Mouse (Mus musculus) heart, embryonic 11.5 days (tissue): ENCODE measurements around the gene Ube2n. TPM values are rescaled to one million over a fixed set of nuclear protein-coding genes. Genes with fewer than 3 reads are reported as not detected.

Source experiments
- ATAC-seq: fragments of 200-750 bp; cut with Nextera tagmentation; replicated peaks from 2 replicates; pipeline ENCODE4 v1.8.0; 2017; ENCODE audit warnings: moderate library complexity; ENCODE audit not compliant: insufficient number of reproducible peaks, low FRiP score, low TSS enrichment
- H3K27ac ChIP-seq: fragments of 300-500 bp; sonication (generic); 2 replicates; pipeline ENCODE4 v1.5.1; 2014; ENCODE audit warnings: mild to moderate bottlenecking, low read depth, low read length
- H3K27me3 ChIP-seq: fragments of 300-500 bp; sonication (generic); 2 replicates; pipeline ENCODE4 v1.6.1; 2014; ENCODE audit warnings: mild to moderate bottlenecking, low read length, mixed read lengths; ENCODE audit not compliant: control insufficient read depth, insufficient read depth
- H3K36me3 ChIP-seq: fragments of 300-500 bp; sonication (generic); 2 replicates; pipeline ENCODE4 v1.6.1; 2014; ENCODE audit warnings: mild to moderate bottlenecking, low read length, moderate library complexity, mixed read lengths; ENCODE audit not compliant: control insufficient read depth, insufficient read depth
- H3K4me1 ChIP-seq: fragments of 300-500 bp; sonication (generic); 2 replicates; pipeline ENCODE4 v1.6.1; 2014; ENCODE audit warnings: low read length; ENCODE audit not compliant: control insufficient read depth, insufficient read depth
- H3K4me2 ChIP-seq: fragments of 300-500 bp; sonication (generic); 2 replicates; pipeline ENCODE4 v1.6.1; 2014; ENCODE audit warnings: mild to moderate bottlenecking, moderate library complexity
- H3K4me3 ChIP-seq: fragments of 300-500 bp; sonication (generic); 2 replicates; pipeline ENCODE4 v1.5.1; 2014; ENCODE audit warnings: low read depth, low read length
- H3K9ac ChIP-seq: fragments of 300-500 bp; sonication (generic); 2 replicates; pipeline ENCODE4 v1.6.1; 2014; ENCODE audit warnings: mild to moderate bottlenecking, low read depth, low read length, moderate library complexity
- H3K9me3 ChIP-seq: fragments of 300-500 bp; sonication (generic); replicated peaks from 2 replicates; pipeline ENCODE4 v1.6.1; 2016; ENCODE audit warnings: low read length; ENCODE audit not compliant: control insufficient read depth
- WGBS: fragments of 180-500 bp; shearing (Covaris S2); extraction: QIAGEN DNeasy Blood & Tissue Kit; methylation state at CpG from one replicate; pipeline ENCODE4 v1.1.7; 2014; ENCODE audit not compliant: insufficient replicate concordance; 5-methylcytosine and 5-hydroxymethylcytosine counted together
- polyA plus RNA-seq: library from polyadenylated mRNA; unstranded; fragments of >200 nt; fragmentation: Nextera tagmentation; extraction: Ambion mirVana; gene quantifications from 2 replicates; pipeline ENCODE4 v1.2.1, GENCODE M21; 2014

Gene Ube2n
- polyA plus RNA-seq, 1 experiment from 2014 or later: 322 TPM

DNA sequence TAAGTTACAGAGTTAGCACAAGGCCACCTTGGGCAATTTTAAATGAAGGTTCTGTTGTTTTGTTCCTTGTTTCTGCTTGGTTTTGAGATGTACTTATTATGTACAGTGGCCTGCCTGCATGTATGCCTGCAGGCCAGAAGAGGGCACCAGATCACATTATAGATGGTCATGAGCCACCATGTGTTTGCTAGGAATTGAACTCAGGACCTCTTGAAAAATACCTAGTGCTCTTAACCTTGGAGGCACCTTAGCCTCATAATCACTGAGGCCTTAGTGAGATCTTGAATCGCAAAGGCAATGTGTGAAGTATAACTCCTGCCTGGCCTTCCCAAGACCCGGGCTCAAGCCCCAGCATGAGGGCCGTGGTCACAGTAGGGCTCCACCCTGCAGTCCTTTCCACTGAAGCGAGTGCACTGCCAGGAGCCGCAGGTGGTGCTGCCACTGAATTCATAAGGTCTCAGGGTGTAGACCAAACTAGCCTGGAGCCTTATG, 42.4 kb downstream of the Ube2n start:
- Histone ChIP-seq H3K27me3 (no peaks in the 10 kb centered on the region), H3K27ac (no peak overlapping the region), H3K4me2 (peak overlapping the region; percentile 22; the same call in 1 of the 2 replicates), H3K4me3 (no peak overlapping the region), H3K9me3 (no peaks in the 10 kb centered on the region), H3K9ac (no peak overlapping the region), H3K36me3 (peaks cover 2% of the 10 kb centered on the region; the same call in 1 of the 2 replicates), H3K4me1 (peaks cover 26% of the 10 kb centered on the region)
- WGBS: 76% methylated on average over 5 of the region's 5 CpGs
- 0 out of 2 replicates have a peak, but pooled peaks have one; percentile 33 for ATAC-seq

DNA sequence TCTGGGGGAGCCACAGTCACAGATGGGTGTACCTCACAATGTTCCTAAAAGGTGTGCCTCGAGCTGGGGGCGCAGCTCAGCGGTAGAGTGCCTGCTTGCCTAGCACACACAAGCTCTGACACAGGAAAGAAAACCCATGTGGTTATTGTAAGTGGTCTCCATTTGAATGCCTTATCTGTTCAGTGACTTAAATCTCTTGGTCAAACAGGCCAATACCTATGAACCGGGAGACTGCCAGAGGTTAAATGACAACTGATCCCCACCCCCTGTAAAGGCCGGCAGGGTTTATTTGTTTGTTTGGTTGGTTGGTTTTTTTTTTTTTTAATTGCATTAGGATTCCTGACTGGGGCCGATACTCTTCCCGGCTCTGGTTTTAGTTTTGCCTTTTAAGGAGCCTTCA, 44.5 kb downstream of the Ube2n start:
- H3K27me3 ChIP-seq: no peaks in the 10 kb centered on the region
- peak overlapping the region; percentile 22 for H3K4me3 ChIP-seq
- peaks cover 26% of the 10 kb centered on the region for H3K4me1 ChIP-seq
- H3K36me3 ChIP-seq: peaks cover 2% of the 10 kb centered on the region; the same call in 1 of the 2 replicates
- 67% methylated on average over 7 of the region's 7 CpGs for WGBS
- no peak overlapping the region for H3K27ac ChIP-seq
- H3K9me3 ChIP-seq: no peaks in the 10 kb centered on the region
- no peak for ATAC-seq
- H3K9ac ChIP-seq: 0 out of 2 replicates have a peak overlapping the region, but pooled peaks have one; percentile 30
- H3K4me2 ChIP-seq: peak overlapping the region; percentile 48

DNA sequence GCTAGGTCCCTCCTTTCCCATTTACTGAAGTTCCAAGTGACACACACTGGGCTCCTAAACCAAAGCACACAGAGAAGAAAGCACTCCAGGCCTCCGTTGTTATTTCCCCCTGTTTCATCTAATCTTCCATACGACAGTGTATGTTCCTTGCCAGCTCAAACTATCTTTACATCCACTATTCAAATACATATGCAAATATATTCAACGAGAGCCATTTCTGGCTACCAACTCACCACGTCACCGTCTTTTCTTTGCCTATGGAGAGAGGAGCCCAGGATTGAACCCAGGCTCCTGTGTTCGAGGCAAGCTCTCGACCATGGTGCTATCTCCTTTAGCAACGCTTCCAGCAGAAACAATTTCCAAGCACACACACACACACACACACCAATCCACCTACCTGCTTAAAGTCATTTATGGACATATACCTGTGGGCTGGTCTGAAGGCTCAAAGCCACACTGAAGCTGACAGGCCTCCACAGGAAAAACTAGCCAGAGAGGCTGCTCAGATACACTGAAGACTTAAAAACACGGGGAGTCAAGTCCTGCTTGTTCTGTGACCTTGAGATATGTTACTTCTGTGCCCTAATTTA, 45.5 kb downstream of the Ube2n start:
- no peaks in the 10 kb centered on the region for H3K9me3 ChIP-seq
- H3K4me3 ChIP-seq: peak overlapping the region; percentile 22
- no peak for ATAC-seq
- H3K27me3 ChIP-seq: no peaks in the 10 kb centered on the region
- 83% methylated on average over 9 of the region's 9 CpGs for WGBS
- H3K36me3 ChIP-seq: peaks cover 2% of the 10 kb centered on the region; the same call in 1 of the 2 replicates
- H3K4me2 ChIP-seq: peak overlapping the region; percentile 48
- peaks cover 29% of the 10 kb centered on the region for H3K4me1 ChIP-seq
- peak overlapping the region; percentile 46; the same call in 1 of the 2 replicates for H3K9ac ChIP-seq
- H3K27ac ChIP-seq: no peak overlapping the region

DNA sequence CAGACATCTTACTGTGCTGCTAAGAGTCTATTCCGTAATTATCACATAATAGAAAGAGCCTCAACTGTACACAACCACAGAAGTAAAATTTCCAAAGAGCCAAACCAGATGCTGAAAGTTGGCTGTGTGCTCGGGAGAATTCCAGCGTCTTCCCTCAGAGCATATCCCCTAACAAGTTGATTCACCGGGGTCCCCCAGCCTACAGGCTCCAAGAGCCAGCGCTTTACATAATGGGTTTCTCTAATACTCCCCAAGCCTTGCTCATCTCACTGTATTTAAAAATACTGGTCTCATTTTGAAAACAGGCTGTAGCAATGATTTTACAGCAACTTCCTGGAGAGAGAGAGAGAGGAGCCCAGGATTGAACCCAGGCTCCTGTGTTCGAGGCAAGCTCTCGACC, 46.7 kb downstream of the Ube2n start:
- H3K4me2 ChIP-seq: peak overlapping the region; percentile 85
- H3K4me3 ChIP-seq: peak overlapping the region; percentile 94
- peak overlapping the region; percentile 85 for H3K9ac ChIP-seq
- no peaks in the 10 kb centered on the region for H3K9me3 ChIP-seq
- H3K4me1 ChIP-seq: peaks cover 22% of the 10 kb centered on the region
- ATAC-seq: no peak
- peaks cover 2% of the 10 kb centered on the region; the same call in 1 of the 2 replicates for H3K36me3 ChIP-seq
- no peaks in the 10 kb centered on the region for H3K27me3 ChIP-seq
- no peak overlapping the region for H3K27ac ChIP-seq
- WGBS: 52% methylated on average over 7 of the region's 7 CpGs

DNA sequence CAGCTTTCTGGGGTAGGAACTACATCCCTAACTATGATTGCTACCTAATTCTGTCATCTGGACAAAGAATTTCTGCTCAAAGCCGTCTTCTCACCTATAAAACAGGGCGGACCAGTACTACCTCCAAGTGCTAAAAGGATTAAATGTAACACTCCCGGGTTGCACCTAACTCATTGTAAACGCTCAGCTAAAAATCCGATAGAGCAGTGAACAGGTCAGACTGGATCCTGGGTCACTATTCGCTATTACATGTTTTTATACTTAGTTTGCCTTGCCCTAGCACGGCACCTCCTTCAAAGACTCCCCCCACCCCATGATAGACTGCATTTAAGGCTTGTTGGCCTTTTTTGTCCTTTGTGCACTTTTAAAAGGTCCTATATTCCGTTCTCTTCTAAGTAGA, 47.5 kb downstream of the Ube2n start:
- H3K9me3 ChIP-seq: no peaks in the 10 kb centered on the region
- H3K36me3 ChIP-seq: peaks cover 2% of the 10 kb centered on the region; the same call in 1 of the 2 replicates
- peak overlapping the region; percentile 85 for H3K4me2 ChIP-seq
- 4% methylated on average over 8 of the region's 8 CpGs for WGBS
- H3K9ac ChIP-seq: peak overlapping the region; percentile 85
- ATAC-seq: no peak
- no peaks in the 10 kb centered on the region for H3K27me3 ChIP-seq
- peaks cover 22% of the 10 kb centered on the region for H3K4me1 ChIP-seq
- H3K4me3 ChIP-seq: peak overlapping the region; percentile 94
- peak overlapping the region; percentile 86; the same call in 1 of the 2 replicates for H3K27ac ChIP-seq

DNA sequence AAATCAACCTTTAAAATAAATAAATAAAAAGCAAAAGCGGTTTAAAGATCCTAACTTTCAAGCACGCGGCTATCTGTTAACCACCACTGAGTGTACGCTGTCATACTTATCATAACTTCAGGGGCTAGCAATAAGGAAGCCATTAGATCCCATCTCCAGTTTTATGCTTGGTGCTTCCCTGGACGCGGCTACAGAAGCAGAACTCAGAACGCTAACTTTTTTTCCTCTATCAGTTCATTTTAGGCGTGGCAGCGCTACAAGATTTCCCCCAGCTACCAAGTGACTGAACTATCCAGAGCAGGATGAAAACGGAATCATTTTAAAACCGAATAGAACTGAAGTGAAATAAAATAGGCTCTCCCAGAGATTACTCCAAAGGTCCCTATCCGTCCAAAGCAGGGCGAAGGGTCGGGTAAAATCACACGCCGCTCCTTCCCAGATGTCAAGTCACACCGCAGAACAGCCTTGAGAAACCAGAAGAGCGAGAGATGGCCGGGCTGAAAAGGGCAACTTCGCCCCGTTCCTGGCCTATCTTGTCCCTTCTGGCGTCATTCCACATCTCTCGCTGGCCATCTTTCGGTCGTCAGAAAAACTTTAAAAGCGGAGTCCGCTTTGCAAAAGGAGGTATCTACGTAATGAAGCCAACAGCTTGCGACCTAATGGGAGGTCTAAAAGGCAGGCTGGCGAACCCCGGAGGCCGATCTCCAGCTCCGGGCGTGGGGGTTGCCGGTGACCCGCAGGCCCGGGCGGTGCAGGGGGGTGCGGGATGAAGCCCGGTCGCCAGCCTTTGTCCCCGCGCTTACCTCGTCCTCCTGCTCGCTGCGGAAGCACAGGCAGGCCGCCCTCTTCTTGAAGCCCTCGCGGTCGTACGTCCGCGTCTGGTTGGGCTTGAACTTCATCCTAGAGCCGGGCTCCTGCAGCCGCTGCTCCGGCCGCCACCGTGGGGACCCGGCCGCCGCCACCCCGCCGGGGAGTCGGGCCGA, 48.2 kb downstream of the Ube2n start:
- peak; percentile 29; the same call in 1 of the 2 replicates for ATAC-seq
- H3K9ac ChIP-seq: peak overlapping the region; percentile 85
- H3K9me3 ChIP-seq: no peaks in the 10 kb centered on the region
- no peaks in the 10 kb centered on the region for H3K36me3 ChIP-seq
- no peaks in the 10 kb centered on the region for H3K27me3 ChIP-seq
- H3K4me1 ChIP-seq: peaks cover 22% of the 10 kb centered on the region
- peak overlapping the region; percentile 85 for H3K4me2 ChIP-seq
- WGBS: under 1% methylated on average over 53 of the region's 65 CpGs
- peak overlapping the region; percentile 86 for H3K27ac ChIP-seq
- peak overlapping the region; percentile 94 for H3K4me3 ChIP-seq

DNA sequence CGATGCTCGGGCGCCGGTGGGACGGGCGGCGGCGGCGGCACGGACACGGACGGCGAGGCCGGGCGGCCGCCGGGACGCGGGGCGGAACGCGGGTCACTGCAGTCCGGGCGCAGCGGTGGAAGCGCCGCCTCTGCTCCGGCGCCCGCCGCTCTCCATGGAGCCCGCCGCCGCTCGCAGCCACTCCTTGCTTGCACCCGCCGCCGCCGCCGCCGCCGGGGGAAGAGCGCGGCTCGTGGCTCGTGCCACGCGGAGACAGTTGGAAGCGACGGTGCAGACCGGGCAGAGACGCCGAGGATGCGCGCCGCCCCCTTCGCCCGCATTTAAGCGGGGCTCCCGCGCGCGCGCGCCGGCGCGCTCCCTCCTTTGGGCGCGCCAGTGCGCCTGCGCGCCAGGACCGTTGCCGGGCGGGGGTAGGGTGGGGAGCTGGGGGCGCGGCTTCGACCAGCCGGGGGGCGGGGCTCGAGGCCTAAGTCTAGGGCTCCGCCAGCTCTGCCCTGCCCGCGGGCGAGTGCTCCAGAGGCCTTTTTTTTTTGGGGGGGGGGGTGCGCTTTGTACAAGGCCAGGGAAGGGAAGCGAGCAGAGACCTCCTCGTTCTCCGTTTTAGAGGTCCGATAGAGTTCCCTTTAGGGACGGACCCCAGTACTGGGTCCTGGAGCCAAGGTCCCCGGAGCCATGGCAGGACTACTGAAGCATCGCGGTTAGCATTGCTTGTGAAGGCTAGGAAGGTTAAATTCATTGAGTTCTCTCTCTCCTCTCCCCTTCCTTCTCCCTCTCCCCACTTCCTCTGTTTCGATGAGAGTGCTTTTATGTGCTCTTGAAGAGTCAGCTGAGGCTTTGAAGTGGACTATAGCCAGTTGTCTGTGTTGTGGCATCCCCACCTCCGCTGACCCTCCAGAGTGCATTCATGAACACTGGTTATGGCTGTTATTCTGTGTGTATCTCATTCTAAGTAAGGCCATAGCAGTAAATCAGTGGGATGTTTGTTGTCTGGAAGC, 49.2 kb downstream of the Ube2n start, which contains the start of gene Nudt4:
TSS of gene Nudt4 (minus strand) at position 296 of the 995 bp plus-strand sequence.
- Histone ChIP-seq H3K27ac (peak within 1 kb of the TSS; percentile 86), H3K4me1 (peaks cover 20% of the 10 kb centered on the region), H3K9me3 (no peaks in the 10 kb centered on the region), H3K27me3 (no peaks in the 10 kb centered on the region), H3K4me3 (peak within 1 kb of the TSS; percentile 94), H3K4me2 (peak within 1 kb of the TSS; percentile 85), H3K9ac (peak within 1 kb of the TSS; percentile 85), H3K36me3 (no peaks in the 10 kb centered on the region)
- under 1% methylated on average over 72 of the region's 97 CpGs for WGBS
- peak; percentile 93 for ATAC-seq
